ENCODE assay signal across 21 mouse cellular contexts in genomic region chr1:72301845-72302244, GRCm38 (mm10). TPM values are rescaled to one million over a fixed set of nuclear protein-coding genes. Genes with fewer than 3 reads are reported as not detected.
A peak's percentile ranks its signal among the peaks of the same experiment; 100 is the strongest.
DNase-seq lines count a peak whose midpoint lies in the region; ATAC-seq and TF ChIP-seq lines count a peak whose summit lies in the region.
"Had no signal": no experiment of that assay in that cellular context is flagged by ENCODE, and none has a peak within 500 bp of the region (broad histone marks: within the 10 kb centered on the region; RNA-seq: fewer than 3 reads in every experiment).

No protein-coding gene starts in this region.

- no peak for TF ChIP-seq EP300 in MEL (IDR thresholded peaks at IDR 0.05; ENCODE audit: low read depth in 1 of 2, low read length in 2 of 2)

- no peak overlapping the region for H3K9ac ChIP-seq in embryonic facial prominence, embryonic 11.5 days (replicated peaks; ENCODE audit: low read length)
- H3K9ac ChIP-seq in MEL (ENCODE audit: control insufficient read depth, low read depth, low read length, poor library complexity, severe bottlenecking): no peak overlapping the region
- H3K9ac ChIP-seq: heart, embryonic 12.5 days; hindbrain, embryonic 15.5 days had no signal

- H3K4me1 ChIP-seq in embryonic facial prominence, embryonic 11.5 days (ENCODE audit: control insufficient read depth, insufficient read depth, low read length): no peaks in the 10 kb centered on the region
- H3K4me1 ChIP-seq in embryonic facial prominence, embryonic 10.5 days: 0 out of 2 replicates have a peak, but pooled peaks cover 3% of the 10 kb centered on the region
- peaks cover 0 to 5% of the 10 kb centered on the region in 2 experiments; a peak in 2 of 4 replicates for H3K4me1 ChIP-seq in MEL (ENCODE audit: control insufficient read depth in 1 of 2, insufficient read depth in 2 of 2, low read length in 2 of 2)
- H3K4me1 ChIP-seq in kidney, adult 2 months (ENCODE audit: control insufficient read depth, insufficient read depth, low read length): peaks cover 6% of the 10 kb centered on the region; the same call in 1 of the 2 replicates
- H3K4me1 ChIP-seq in thymus, adult 2 months (replicated peaks; ENCODE audit: control insufficient read depth, insufficient read depth, low read length): no peaks in the 10 kb centered on the region
- H3K4me1 ChIP-seq: heart, embryonic 12.5 days had no signal

- TF ChIP-seq POLR2A in MEL (IDR thresholded peaks at IDR 0.05; ENCODE audit: control insufficient read depth in 1 of 2, insufficient read depth in 1 of 2, low read depth in 1 of 2, low read length in 2 of 2, poor library complexity in 1 of 2): no peak
- TF ChIP-seq POLR2A in kidney, adult 2 months (IDR thresholded peaks at IDR 0.05; ENCODE audit: low read depth, low read length): no peak
- no peak for TF ChIP-seq POLR2A in thymus, adult 2 months (IDR thresholded peaks at IDR 0.05; ENCODE audit: control insufficient read depth, extremely low read depth, insufficient read depth, low read length, poor library complexity)

- ATAC-seq in embryonic facial prominence, embryonic 11.5 days (replicated peaks; ENCODE audit: insufficient number of reproducible peaks, low FRiP score, low TSS enrichment, low read depth): no peak
- ATAC-seq in inflammation-experienced regulatory T-cells, adult 6 months: peak; percentile 44
- ATAC-seq: forebrain, embryonic 14.5 days; Patski had no signal

- TF ChIP-seq RAD21 in MEL (IDR thresholded peaks at IDR 0.05; ENCODE audit: low read depth, low read length): no peak

- no peak overlapping the region for H3K27ac ChIP-seq in embryonic facial prominence, embryonic 11.5 days (replicated peaks; ENCODE audit: low read depth, low read length)
- H3K27ac ChIP-seq in embryonic facial prominence, embryonic 10.5 days (replicated peaks): no peak overlapping the region
- H3K27ac ChIP-seq in MEL (ENCODE audit: control insufficient read depth, low read depth, low read length): no peak overlapping the region
- no peak overlapping the region for H3K27ac ChIP-seq in kidney, adult 2 months (ENCODE audit: insufficient read depth, low read depth, low read length)
- H3K27ac ChIP-seq in thymus, adult 2 months (ENCODE audit: control insufficient read depth, insufficient read depth, low read length): no peak overlapping the region
- H3K27ac ChIP-seq: heart, adult 2 months; hindbrain, embryonic 15.5 days had no signal

- DNase-seq in embryonic facial prominence, embryonic 11.5 days (ENCODE audit: low spot score): peak; percentile 5
- DNase-seq in embryonic facial prominence, embryonic 10.5 days (ENCODE audit: low spot score): no peak
- DNase-seq in A20 (ENCODE audit: low read depth, low spot score) (peak; percentile 40), MEL (ENCODE audit: low read depth, low spot score) (peak; percentile 59)
- DNase-seq in kidney, adult 2 months: no peak
- no peak for DNase-seq in kidney, adult 11 months
- DNase-seq in thymus, adult 2 months: no peak
- DNase-seq: adrenal gland, adult 2 months; adrenal gland, postnatal 36 days; cerebellum, adult 11 months; cerebellum, adult 8-10 months; cerebellum, postnatal 14 days; gastrocnemius, postnatal 14 days; heart, adult 2 months; kidney, adult 18-20 months had no signal

- no peak overlapping the region for H3K4me2 ChIP-seq in embryonic facial prominence, embryonic 11.5 days (ENCODE audit: low read depth, low read length)
- H3K4me2 ChIP-seq: heart, embryonic 12.5 days; hindbrain, embryonic 15.5 days had no signal

- H3K9me3 ChIP-seq in embryonic facial prominence, embryonic 11.5 days (replicated peaks; ENCODE audit: control insufficient read depth, low read length): no peaks in the 10 kb centered on the region
- H3K9me3 ChIP-seq in embryonic facial prominence, embryonic 10.5 days: no peaks in the 10 kb centered on the region
- no peaks in the 10 kb centered on the region for H3K9me3 ChIP-seq in MEL (replicated peaks; ENCODE audit: insufficient read depth, low read length)
- H3K9me3 ChIP-seq: heart, embryonic 12.5 days; hindbrain, embryonic 15.5 days had no signal

- WGBS in embryonic facial prominence, embryonic 11.5 days: 69% methylated on average over 1 of the region's 1 CpGs
- 88% methylated on average over 1 of the region's 1 CpGs for WGBS in embryonic facial prominence, embryonic 10.5 days
- WGBS in kidney, adult 2 months: 93% methylated on average over 1 of the region's 1 CpGs
- WGBS in thymus, adult 2 months: 95% methylated on average over 1 of the region's 1 CpGs

- TF ChIP-seq CTCF in MEL (IDR thresholded peaks at IDR 0.05 in 2 of 3, conservative IDR thresholded peaks at IDR 0.05 in 1 of 3; ENCODE audit: control insufficient read depth in 1 of 3, insufficient read depth in 1 of 3, low read depth in 2 of 3, low read length in 3 of 3, poor library complexity in 1 of 3, severe bottlenecking in 1 of 3): no peak
- no peak for TF ChIP-seq CTCF in kidney, adult 2 months (conservative IDR thresholded peaks at IDR 0.05; ENCODE audit: insufficient read depth, insufficient read length, low read depth, low read length)
- no peak for TF ChIP-seq CTCF in thymus, adult 2 months (IDR thresholded peaks at IDR 0.05; ENCODE audit: borderline replicate concordance, control insufficient read depth, extremely low read depth, insufficient read depth, low read length, poor library complexity)

- no peaks in the 10 kb centered on the region for H3K79me2 ChIP-seq in MEL (ENCODE audit: control insufficient read depth, insufficient read depth, low read length, poor library complexity)

- no peaks in the 10 kb centered on the region for H3K27me3 ChIP-seq in embryonic facial prominence, embryonic 11.5 days (ENCODE audit: control insufficient read depth, insufficient read depth, low read length)
- H3K27me3 ChIP-seq in embryonic facial prominence, embryonic 10.5 days (replicated peaks; ENCODE audit: low read depth, poor library complexity, severe bottlenecking): no peaks in the 10 kb centered on the region
- H3K27me3 ChIP-seq in MEL (ENCODE audit: control insufficient read depth in 1 of 2, insufficient read depth in 2 of 2, low read length in 2 of 2): no peaks in the 10 kb centered on the region; a peak in 1 of 4 replicates
- no peaks in the 10 kb centered on the region for H3K27me3 ChIP-seq in kidney, adult 2 months (replicated peaks; ENCODE audit: control insufficient read depth, insufficient read depth, low read length)
- H3K27me3 ChIP-seq in thymus, adult 2 months (ENCODE audit: control insufficient read depth, insufficient read depth, low read length): no peaks in the 10 kb centered on the region
- H3K27me3 ChIP-seq: heart, embryonic 12.5 days; hindbrain, embryonic 15.5 days; Patski had no signal

- no peaks in the 10 kb centered on the region for H3K36me3 ChIP-seq in embryonic facial prominence, embryonic 11.5 days (replicated peaks; ENCODE audit: control insufficient read depth, insufficient read depth, low read depth, low read length)
- H3K36me3 ChIP-seq in embryonic facial prominence, embryonic 10.5 days (replicated peaks): no peaks in the 10 kb centered on the region
- H3K36me3 ChIP-seq in MEL (ENCODE audit: control insufficient read depth in 1 of 2, insufficient read depth in 2 of 2, low read length in 2 of 2): peaks cover 0 to 8% of the 10 kb centered on the region in 2 experiments; a peak in 2 of 4 replicates
- H3K36me3 ChIP-seq in kidney, adult 2 months (ENCODE audit: control insufficient read depth, insufficient read depth, low read length): no peaks in the 10 kb centered on the region
- H3K36me3 ChIP-seq in thymus, adult 2 months (ENCODE audit: control insufficient read depth, insufficient read depth, low read length): no peaks in the 10 kb centered on the region
- H3K36me3 ChIP-seq: heart, embryonic 12.5 days had no signal

- H3K4me3 ChIP-seq in embryonic facial prominence, embryonic 11.5 days (ENCODE audit: low read depth, low read length): no peak overlapping the region
- no peak overlapping the region for H3K4me3 ChIP-seq in embryonic facial prominence, embryonic 10.5 days
- no peak overlapping the region for H3K4me3 ChIP-seq in MEL (ENCODE audit: control insufficient read depth in 1 of 2, insufficient read depth in 1 of 2, low read depth in 2 of 2, low read length in 2 of 2)
- H3K4me3 ChIP-seq in kidney, adult 2 months (ENCODE audit: insufficient read depth, low read depth, low read length): no peak overlapping the region
- no peak overlapping the region for H3K4me3 ChIP-seq in thymus, adult 2 months (ENCODE audit: control insufficient read depth, insufficient read depth, low read length)
- H3K4me3 ChIP-seq: heart, adult 2 months; heart, embryonic 12.5 days; hindbrain, embryonic 15.5 days had no signal

RNA-seq across cellular contexts. Expression of gene Xrcc5, which starts 5.4 kb away (rescaled TPM):
- polyA plus RNA-seq in embryonic facial prominence, embryonic 11.5 days (2014; fragmentation: Nextera tagmentation; extraction: Ambion mirVana): 77.5 and 77.8 TPM in 2 replicates
- polyA plus RNA-seq in embryonic facial prominence, embryonic 10.5 days (2016; fragmentation: Nextera tagmentation; extraction: Ambion mirVana): 55.2 and 57.3 TPM in 2 replicates
- 47.2 and 50.6 TPM in 2 replicates for total RNA-seq in MEL (2012; rRNA removed)
- polyA plus RNA-seq in MEL (2012; ENCODE audit: insufficient read depth in 1 of 2, insufficient read length in 2 of 2, low read depth in 1 of 2, low replicate concordance in 2 of 2, missing spikeins in 1 of 2): 10 to 100 TPM in 1 of 2 experiments, not detected in 1; 32.7 TPM
- 10 to 100 TPM; 23.7 to 29.9 (median 26.1) TPM for polyA plus RNA-seq in inflammation-experienced regulatory T-cells, adult 6 months (2017; shearing (Covaris generic))
- 9.7 and 11.4 TPM in 2 replicates for polyA plus RNA-seq in kidney, adult 2 months (2012; rRNA removed)
- polyA plus RNA-seq in thymus, adult 2 months (2012; rRNA removed): 4.0 and 4.7 TPM in 2 replicates

RNA-seq across cellular contexts. Expression of gene Tmem169, which starts 17.7 kb away (rescaled TPM):
- polyA plus RNA-seq in embryonic facial prominence, embryonic 11.5 days (2014; fragmentation: Nextera tagmentation; extraction: Ambion mirVana): 7.0 and 7.3 TPM in 2 replicates
- 5.1 and 5.2 TPM in 2 replicates for polyA plus RNA-seq in embryonic facial prominence, embryonic 10.5 days (2016; fragmentation: Nextera tagmentation; extraction: Ambion mirVana)
- total RNA-seq in MEL (2012; rRNA removed): not detected in 2 replicates
- polyA plus RNA-seq in MEL (2012; ENCODE audit: insufficient read depth in 1 of 2, insufficient read length in 2 of 2, low read depth in 1 of 2, low replicate concordance in 2 of 2, missing spikeins in 1 of 2): under 1 TPM in 1 of 2 experiments, not detected in 1; 0.06 TPM
- polyA plus RNA-seq in inflammation-experienced regulatory T-cells, adult 6 months (2017; shearing (Covaris generic)): not detected
- polyA plus RNA-seq in kidney, adult 2 months (2012; rRNA removed): 4.2 and 5.9 TPM in 2 replicates
- 0.46 and 0.89 TPM in 2 replicates for polyA plus RNA-seq in thymus, adult 2 months (2012; rRNA removed)
- total RNA-seq: heart, postnatal 25 days had no signal

RNA-seq across cellular contexts. Expression of gene Pecr, which starts 17.7 kb away (rescaled TPM):
- polyA plus RNA-seq in embryonic facial prominence, embryonic 11.5 days (2014; fragmentation: Nextera tagmentation; extraction: Ambion mirVana): 23.0 and 23.3 TPM in 2 replicates
- polyA plus RNA-seq in embryonic facial prominence, embryonic 10.5 days (2016; fragmentation: Nextera tagmentation; extraction: Ambion mirVana): 29.2 and 29.6 TPM in 2 replicates
- 10.4 and 10.7 TPM in 2 replicates for total RNA-seq in MEL (2012; rRNA removed)
- polyA plus RNA-seq in MEL (2012; ENCODE audit: insufficient read depth in 1 of 2, insufficient read length in 2 of 2, low read depth in 1 of 2, low replicate concordance in 2 of 2, missing spikeins in 1 of 2): 10 to 100 TPM in 1 of 2 experiments, not detected in 1; 15.5 TPM
- 1 to 10 TPM; 3.4 to 4.2 (median 4.1) TPM for polyA plus RNA-seq in inflammation-experienced regulatory T-cells, adult 6 months (2017; shearing (Covaris generic))
- 215 and 254 TPM in 2 replicates for polyA plus RNA-seq in kidney, adult 2 months (2012; rRNA removed)
- 3.6 TPM in 2 replicates for polyA plus RNA-seq in thymus, adult 2 months (2012; rRNA removed)

Comparison
In these comparisons a context has a peak if more than half of its experiments do, and no peak if none do; other contexts are left out.
1. DNase-seq: peak in embryonic facial prominence, embryonic 11.5 days (single experiment), A20 (single experiment) and MEL (single experiment); none in embryonic facial prominence, embryonic 10.5 days (single experiment), kidney, adult 2 months (single experiment), kidney, adult 11 months (single experiment) and thymus, adult 2 months (single experiment).